Mouse (Mus musculus) right cerebral cortex, postnatal 14 days (tissue): Measurements from ENCODE around the gene Lrrc7.
A peak's percentile ranks its signal among the peaks of the same experiment; 100 is the strongest.

ENCODE experiments used
- DNase-seq: peaks from one replicate; pipeline ENCODE4 v3.0.0; 2022

Gene Lrrc7

GRCm38 (mm10) chr3:158362091-158362490, 199.9 kb downstream of the Lrrc7 start:
- DNase-seq, result no peak

GRCm38 (mm10) chr3:158356706-158357105, 205.3 kb downstream of the Lrrc7 start:
- DNase-seq, result no peak

DNA sequence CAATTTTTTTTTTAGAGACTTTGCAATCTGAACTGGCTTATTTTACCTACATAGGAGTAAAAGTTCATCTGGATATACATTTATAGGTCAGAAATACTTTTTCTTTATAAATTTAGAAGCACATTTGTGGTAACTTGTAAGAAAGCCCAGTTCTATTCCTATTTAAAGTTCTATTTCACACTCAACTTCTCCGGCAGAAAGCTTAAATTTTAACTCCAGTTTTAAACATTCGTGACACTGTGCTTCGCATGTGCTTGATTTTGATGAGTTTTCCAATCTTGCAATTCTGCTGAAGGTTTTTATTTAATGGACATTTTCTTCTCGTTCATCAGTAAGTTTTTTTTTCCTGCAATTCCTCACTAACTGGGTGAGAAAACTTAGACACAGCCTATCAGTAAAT, 205.8 kb downstream of the Lrrc7 start:
- no peak for DNase-seq

- DNase-seq, result no peak
Measured at GRCm38 (mm10) chr3:158340808-158341207, 221.2 kb downstream of the Lrrc7 start.

- DNase-seq, result no peak
Measured at GRCm38 (mm10) chr3:158330085-158330484, 231.9 kb downstream of the Lrrc7 start.

GRCm38 (mm10) chr3:158310391-158310790, 251.6 kb downstream of the Lrrc7 start:
- no peak for DNase-seq

GRCm38 (mm10) chr3:158307415-158307814, 254.6 kb downstream of the Lrrc7 start:
- no peak for DNase-seq

GRCm38 (mm10) chr3:158298732-158299131, 263.3 kb downstream of the Lrrc7 start:
- no peak for DNase-seq

DNA sequence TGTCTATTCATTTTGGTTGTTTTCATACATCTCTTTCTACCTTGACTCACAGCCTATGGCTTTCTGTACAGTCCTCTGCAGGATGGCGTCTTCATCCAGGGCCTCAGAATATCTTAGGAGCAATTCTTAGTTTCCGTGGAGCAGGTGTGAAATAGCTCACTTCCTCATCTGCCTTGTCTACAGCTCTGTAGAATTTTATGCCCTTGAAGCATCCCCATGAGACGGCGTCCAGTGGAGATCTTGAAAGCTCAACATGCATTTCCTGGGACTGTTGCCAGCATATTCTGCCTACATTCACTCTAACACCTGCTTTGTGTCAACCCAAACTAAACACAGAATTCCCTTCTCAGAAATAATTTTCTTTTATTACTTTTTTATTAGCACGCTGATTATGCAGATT, 267.0 kb downstream of the Lrrc7 start:
- no peak for DNase-seq

- DNase-seq, result no peak
Measured at GRCm38 (mm10) chr3:158284431-158284830, 277.6 kb downstream of the Lrrc7 start.

GRCm38 (mm10) chr3:158278631-158279030, 283.4 kb downstream of the Lrrc7 start:
- DNase-seq, result no peak

DNA sequence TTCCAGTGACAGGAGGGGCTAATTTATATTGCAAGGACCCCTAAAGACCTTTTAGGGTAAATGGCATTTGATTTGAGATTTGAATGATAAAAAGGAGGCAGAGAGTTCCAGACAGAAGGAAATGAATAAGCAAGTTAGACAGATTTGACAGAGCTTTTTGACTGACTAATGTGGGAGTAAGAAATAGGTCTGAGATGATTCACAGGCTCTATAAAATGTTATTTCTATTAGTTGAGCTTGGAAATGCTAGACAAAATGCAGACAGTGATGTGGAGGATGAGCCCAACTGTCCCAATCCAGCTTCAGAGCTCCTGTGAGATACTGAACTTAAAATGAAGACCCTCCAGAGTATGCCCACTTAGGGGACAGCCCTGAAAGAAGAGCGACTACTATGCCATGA, 289.3 kb downstream of the Lrrc7 start:
- DNase-seq, result no peak

DNA sequence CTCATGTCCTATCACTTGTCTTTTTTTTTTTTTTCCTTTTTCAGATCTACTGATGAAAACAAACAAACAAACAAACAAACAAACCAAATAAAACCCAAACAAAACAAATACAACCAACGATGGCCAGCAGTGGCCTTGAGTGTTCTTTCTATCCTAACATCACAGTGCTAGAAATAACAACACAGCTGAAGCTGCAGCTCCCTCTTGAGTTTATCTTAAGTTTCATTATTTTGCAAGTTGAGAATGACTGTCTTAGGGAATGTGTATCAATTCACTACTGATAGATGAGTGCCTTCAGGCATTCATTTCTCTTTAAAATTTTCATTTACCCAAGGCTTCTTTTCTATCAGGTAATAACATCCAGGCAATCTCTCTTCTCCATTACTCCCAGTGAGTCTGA, 291.1 kb downstream of the Lrrc7 start:
- DNase-seq, result no peak

- no peak for DNase-seq
Measured at GRCm38 (mm10) chr3:158252576-158252975, 309.4 kb downstream of the Lrrc7 start.

DNA sequence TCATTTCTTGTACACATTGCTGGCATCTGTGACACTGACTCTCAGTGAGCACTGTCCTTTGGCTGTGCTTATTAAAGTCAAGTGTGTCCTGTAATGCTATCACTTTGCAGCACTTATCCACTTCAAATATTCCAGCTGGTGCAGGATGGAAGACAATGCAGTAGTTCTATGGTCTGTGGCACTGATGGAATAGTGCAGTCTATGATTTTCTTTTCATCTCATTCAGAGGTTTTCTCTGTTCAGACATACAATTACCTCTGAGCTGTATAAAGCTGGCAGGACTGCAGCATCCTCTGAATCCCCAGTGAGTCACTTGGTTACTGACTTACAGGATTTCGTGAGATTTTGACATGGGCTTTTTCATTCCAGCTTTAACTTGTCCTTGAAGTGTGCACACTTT, 314.3 kb downstream of the Lrrc7 start:
- DNase-seq, result no peak

- DNase-seq, result no peak
Measured at GRCm38 (mm10) chr3:158210657-158211056, 351.4 kb downstream of the Lrrc7 start.

GRCm38 (mm10) chr3:158210026-158210425, 352.0 kb downstream of the Lrrc7 start:
- DNase-seq, result peak; percentile 22

- no peak for DNase-seq
Measured at GRCm38 (mm10) chr3:158207840-158208239, 354.2 kb downstream of the Lrrc7 start.

GRCm38 (mm10) chr3:158202776-158203175, 359.2 kb downstream of the Lrrc7 start:
- no peak for DNase-seq

GRCm38 (mm10) chr3:158195426-158195825, 366.6 kb downstream of the Lrrc7 start:
- DNase-seq, result no peak

DNA sequence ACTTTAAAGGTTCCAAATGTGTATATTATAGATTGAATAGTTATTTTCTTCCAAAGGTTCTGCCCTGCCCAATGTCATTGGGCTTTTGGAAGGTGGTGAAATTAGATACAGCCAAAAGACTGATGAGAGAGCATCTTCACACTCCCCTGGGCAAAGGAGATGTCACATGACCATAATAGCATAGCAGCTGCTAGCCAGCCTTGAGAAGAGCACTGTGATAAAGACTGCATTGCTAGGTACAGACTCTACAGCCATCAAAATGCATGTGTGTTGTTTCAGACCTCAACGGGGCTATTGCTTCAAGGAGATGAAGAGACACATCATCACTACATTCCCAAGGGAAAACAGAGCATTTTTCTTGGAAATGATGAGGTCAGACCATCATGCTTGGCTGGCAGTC, 368.8 kb downstream of the Lrrc7 start:
- DNase-seq, result no peak

GRCm38 (mm10) chr3:158174880-158175735, 386.9 kb downstream of the Lrrc7 start:
- DNase-seq, result peak; percentile 7

DNA sequence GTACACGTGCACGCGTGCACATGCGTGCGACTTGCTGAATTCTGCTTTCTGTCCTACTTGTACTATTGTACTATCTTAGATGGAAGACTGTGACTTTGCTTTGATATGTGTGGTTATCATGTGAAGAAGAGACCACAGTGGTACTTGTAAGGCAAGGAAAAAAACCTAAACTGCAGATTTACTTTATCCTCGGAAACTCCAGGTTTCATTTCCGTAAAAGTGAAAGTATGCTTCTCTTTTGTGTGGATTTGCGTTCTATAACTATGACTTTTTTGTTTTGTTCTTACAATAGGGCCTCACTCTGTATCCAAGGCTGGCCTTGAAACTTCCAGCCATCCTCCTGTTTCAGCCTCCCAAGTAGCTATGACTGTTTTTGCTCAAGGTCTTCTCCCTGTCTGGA, 392.8 kb downstream of the Lrrc7 start:
- DNase-seq, result no peak

GRCm38 (mm10) chr3:158168454-158168853, 393.6 kb downstream of the Lrrc7 start:
- no peak for DNase-seq

DNA sequence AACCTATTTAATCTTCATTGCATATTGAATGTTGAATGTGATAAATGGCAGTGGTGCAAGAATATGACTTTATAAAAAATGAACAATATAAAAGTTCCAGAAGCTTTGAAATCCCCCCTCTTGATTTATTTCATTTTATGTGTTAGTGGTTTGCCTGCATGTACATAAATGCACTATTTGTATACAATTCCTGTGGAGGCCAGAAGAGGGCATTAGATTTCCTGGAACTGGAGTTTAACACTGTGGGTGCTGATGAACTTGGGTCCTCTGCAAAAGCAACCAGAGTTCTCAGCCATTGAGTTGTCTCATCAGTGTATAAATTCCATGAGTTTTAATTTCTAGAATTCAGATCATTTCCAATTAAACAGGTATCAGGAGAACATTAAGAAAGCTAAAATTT, 397.0 kb downstream of the Lrrc7 start:
- no peak for DNase-seq
